Mouse (Mus musculus) liver, embryonic 12.5 days (tissue): ENCODE results near the gene Myt1l. TPM values are rescaled to one million over a fixed set of nuclear protein-coding genes. Genes with fewer than 3 reads are reported as not detected.

Source experiments
- ATAC-seq: fragments of 200-750 bp; cut with Nextera tagmentation; 2 replicates; pipeline ENCODE4 v1.8.0; 2017; ENCODE audit warnings: moderate number of reproducible peaks, mild to moderate bottlenecking, moderate library complexity
- H3K27ac ChIP-seq: fragments of 300-500 bp; sonication (generic); 2 replicates; pipeline ENCODE4 v1.5.1; 2016; ENCODE audit warnings: mild to moderate bottlenecking
- H3K27me3 ChIP-seq: fragments of 300-500 bp; sonication (generic); replicated peaks from 2 replicates; pipeline ENCODE4 v1.6.1; 2016; ENCODE audit warnings: mild to moderate bottlenecking, moderate library complexity
- H3K36me3 ChIP-seq: fragments of 300-500 bp; sonication (generic); 2 replicates; pipeline ENCODE4 v1.6.1; 2016; ENCODE audit warnings: mild to moderate bottlenecking, moderate library complexity
- H3K4me1 ChIP-seq: fragments of 300-500 bp; sonication (generic); 2 replicates; pipeline ENCODE4 v1.6.1; 2016
- H3K4me2 ChIP-seq: fragments of 300-500 bp; sonication (generic); 2 replicates; pipeline ENCODE4 v1.6.1; 2016; ENCODE audit warnings: mild to moderate bottlenecking, moderate library complexity
- H3K4me3 ChIP-seq: fragments of 300-500 bp; sonication (generic); 2 replicates; pipeline ENCODE4 v1.5.1; 2016; ENCODE audit warnings: mild to moderate bottlenecking, moderate library complexity
- H3K9ac ChIP-seq: fragments of 300-500 bp; sonication (generic); 2 replicates; pipeline ENCODE4 v1.6.1; 2016; ENCODE audit warnings: mild to moderate bottlenecking, moderate library complexity
- H3K9me3 ChIP-seq: fragments of 300-500 bp; sonication (generic); replicated peaks from 2 replicates; pipeline ENCODE4 v1.6.1; 2016; ENCODE audit warnings: mild to moderate bottlenecking, moderate library complexity
- WGBS: fragments of 180-500 bp; shearing (Covaris S2); methylation state at CpG from one replicate; pipeline ENCODE4 v1.1.7; 2016; ENCODE audit not compliant: insufficient replicate concordance; 5-methylcytosine and 5-hydroxymethylcytosine counted together
- polyA plus RNA-seq: library from polyadenylated mRNA; unstranded; fragments of >200 nt; fragmentation: Nextera tagmentation; extraction: Ambion mirVana; gene quantifications from 2 replicates; pipeline ENCODE4 v1.2.1, GENCODE M21; 2016

The Myt1l gene
- polyA plus RNA-seq, 1 experiment from 2014 or later: not detected

- H3K4me3 ChIP-seq: no peak overlapping the region
- no peaks in the 10 kb centered on the region for H3K9me3 ChIP-seq
- ATAC-seq: no peak
- WGBS: 41% methylated on average over 5 of the region's 5 CpGs
- no peak overlapping the region for H3K4me2 ChIP-seq
- H3K36me3 ChIP-seq: no peaks in the 10 kb centered on the region
- H3K9ac ChIP-seq: no peak overlapping the region
- H3K4me1 ChIP-seq: no peaks in the 10 kb centered on the region
- no peak overlapping the region for H3K27ac ChIP-seq
- peaks cover 23% of the 10 kb centered on the region for H3K27me3 ChIP-seq
Observed at GRCm38 (mm10) chr12:29539106-29539505, 10.9 kb downstream of the Myt1l start.

DNA sequence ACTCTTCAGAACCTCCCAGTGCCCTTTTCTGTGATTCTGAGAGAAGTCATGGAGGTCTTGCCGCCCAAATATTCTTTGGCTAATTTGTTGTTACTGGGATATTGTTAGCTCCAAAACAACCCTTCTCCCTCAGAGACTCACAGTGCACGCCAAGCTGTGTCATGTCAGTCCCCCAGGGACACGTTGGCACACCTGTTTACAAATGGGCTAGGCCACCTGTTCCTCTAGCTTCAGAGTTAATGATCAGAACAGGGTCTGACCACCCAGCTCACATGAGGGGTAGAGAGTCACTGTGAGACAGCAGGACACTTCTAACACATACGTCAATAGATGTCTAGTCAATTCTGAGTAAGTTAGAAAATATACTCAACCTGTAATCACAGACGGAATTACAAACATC is 12.6 kb downstream of the Myt1l start:
- WGBS: 66% methylated on average over 5 of the region's 5 CpGs
- no peak overlapping the region for H3K4me2 ChIP-seq
- H3K4me1 ChIP-seq: no peaks in the 10 kb centered on the region
- no peak overlapping the region for H3K9ac ChIP-seq
- no peak for ATAC-seq
- peaks cover 7% of the 10 kb centered on the region for H3K27me3 ChIP-seq
- H3K36me3 ChIP-seq: no peaks in the 10 kb centered on the region
- no peak overlapping the region for H3K4me3 ChIP-seq
- H3K9me3 ChIP-seq: no peaks in the 10 kb centered on the region
- H3K27ac ChIP-seq: no peak overlapping the region

DNA sequence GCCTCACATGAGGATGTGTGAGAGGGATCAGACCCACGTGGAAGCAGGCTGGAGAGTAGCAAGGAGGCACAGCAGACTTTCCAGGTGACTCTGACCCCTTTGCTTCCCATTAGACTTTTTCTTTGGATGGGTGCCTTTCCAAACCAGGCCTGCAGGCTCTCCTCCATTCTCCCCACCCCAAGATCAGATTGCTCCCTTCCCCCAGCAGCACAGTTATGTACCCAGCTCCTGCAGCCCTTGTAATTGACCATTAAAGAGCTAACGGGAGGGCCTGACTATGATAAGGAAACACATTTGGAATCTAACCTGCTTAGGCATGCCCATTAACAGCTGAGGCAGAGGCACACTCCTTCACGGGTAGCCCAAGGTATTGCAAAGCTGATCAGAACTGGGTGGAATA is 17.9 kb downstream of the Myt1l start:
- WGBS: 31% methylated on average over 3 of the region's 3 CpGs
- H3K9ac ChIP-seq: no peak overlapping the region

DNA sequence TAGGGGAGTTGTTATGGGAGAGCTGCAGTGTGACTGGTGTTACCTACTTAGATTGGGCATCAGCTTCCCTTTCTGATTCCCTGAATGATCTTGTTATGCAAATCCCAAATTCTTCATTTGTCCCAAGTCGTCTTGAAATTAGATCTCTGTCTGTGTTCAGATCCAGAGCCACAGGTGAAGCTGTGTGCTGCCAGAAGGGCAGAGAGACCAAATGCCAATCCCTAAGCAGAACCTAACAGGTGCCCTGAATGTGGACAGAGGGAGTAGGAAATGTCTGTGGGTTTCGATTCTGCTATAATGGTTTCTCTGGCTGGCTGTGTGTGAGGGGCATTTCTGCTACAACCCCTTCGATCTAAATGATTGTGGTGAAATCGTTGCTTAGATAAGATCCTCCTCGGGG is 18.9 kb downstream of the Myt1l start:
- H3K36me3 ChIP-seq: no peaks in the 10 kb centered on the region
- H3K9me3 ChIP-seq: no peaks in the 10 kb centered on the region
- WGBS: 54% methylated on average over 5 of the region's 5 CpGs
- no peak overlapping the region for H3K4me3 ChIP-seq
- no peaks in the 10 kb centered on the region for H3K27me3 ChIP-seq
- H3K9ac ChIP-seq: no peak overlapping the region
- no peak overlapping the region for H3K4me2 ChIP-seq
- H3K4me1 ChIP-seq: no peaks in the 10 kb centered on the region
- no peak for ATAC-seq
- H3K27ac ChIP-seq: no peak overlapping the region

More for the DNA sequence above, 17.9 kb downstream of the Myt1l start:
- Histone ChIP-seq H3K36me3 (no peaks in the 10 kb centered on the region), H3K27ac (no peak overlapping the region), H3K4me2 (no peak overlapping the region), H3K4me3 (no peak overlapping the region), H3K4me1 (no peaks in the 10 kb centered on the region), H3K27me3 (no peaks in the 10 kb centered on the region), H3K9me3 (no peaks in the 10 kb centered on the region)
- ATAC-seq: no peak

DNA sequence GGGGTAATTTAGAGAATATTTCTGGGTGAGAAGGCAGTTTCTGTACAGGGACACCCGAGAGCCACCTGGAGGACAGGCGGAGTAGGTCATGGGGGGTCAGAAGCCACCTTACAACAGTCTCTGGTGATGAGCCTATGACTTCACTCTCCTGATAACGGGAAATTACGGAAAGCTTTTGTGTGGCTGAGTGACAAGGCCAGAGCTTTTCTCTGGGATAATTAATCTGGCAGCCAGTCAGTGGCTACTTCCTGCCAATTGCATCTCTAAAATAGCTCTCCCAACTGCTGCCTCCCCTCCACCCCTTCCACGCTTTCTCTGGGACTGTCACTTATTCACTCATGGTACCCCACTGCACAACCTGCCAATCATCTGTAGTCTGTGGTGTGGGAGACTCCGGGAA is 19.6 kb downstream of the Myt1l start:
- Histone ChIP-seq H3K9ac (no peak overlapping the region), H3K36me3 (no peaks in the 10 kb centered on the region), H3K4me3 (no peak overlapping the region), H3K9me3 (no peaks in the 10 kb centered on the region), H3K27me3 (no peaks in the 10 kb centered on the region), H3K4me1 (no peaks in the 10 kb centered on the region), H3K27ac (no peak overlapping the region), H3K4me2 (no peak overlapping the region)
- no peak for ATAC-seq
- 59% methylated on average over 6 of the region's 6 CpGs for WGBS

- ATAC-seq: no peak
- no peaks in the 10 kb centered on the region for H3K27me3 ChIP-seq
- no peak overlapping the region for H3K4me3 ChIP-seq
- H3K27ac ChIP-seq: no peak overlapping the region
- no peak overlapping the region for H3K9ac ChIP-seq
- 56% methylated on average over 7 of the region's 7 CpGs for WGBS
- no peak overlapping the region for H3K4me2 ChIP-seq
- no peaks in the 10 kb centered on the region for H3K9me3 ChIP-seq
- H3K36me3 ChIP-seq: no peaks in the 10 kb centered on the region
- H3K4me1 ChIP-seq: no peaks in the 10 kb centered on the region
Observed at GRCm38 (mm10) chr12:29553138-29553537, 25.0 kb downstream of the Myt1l start.

DNA sequence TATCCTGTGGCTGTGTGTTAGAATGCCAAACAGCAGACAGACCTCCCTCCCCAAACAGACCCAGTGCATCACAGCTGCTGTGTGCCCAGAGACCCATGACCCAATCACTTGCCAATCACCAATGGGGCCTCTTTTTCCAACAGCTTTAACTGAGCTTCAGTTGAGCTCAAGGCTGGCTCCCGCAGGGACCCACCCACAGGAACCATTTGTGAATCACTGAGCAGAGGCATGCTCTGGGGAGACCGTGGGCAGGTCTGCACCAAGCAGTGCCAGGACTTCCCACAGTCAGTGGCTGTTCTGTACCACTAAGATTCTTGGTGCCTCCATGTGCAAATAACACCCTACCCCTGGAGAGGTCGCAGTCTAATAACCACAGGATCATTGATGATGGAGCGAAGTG is 27.5 kb downstream of the Myt1l start:
- no peaks in the 10 kb centered on the region for H3K36me3 ChIP-seq
- H3K9me3 ChIP-seq: no peaks in the 10 kb centered on the region
- H3K4me1 ChIP-seq: no peaks in the 10 kb centered on the region
- H3K4me3 ChIP-seq: no peak overlapping the region
- 63% methylated on average over 4 of the region's 4 CpGs for WGBS
- no peaks in the 10 kb centered on the region for H3K27me3 ChIP-seq
- H3K27ac ChIP-seq: no peak overlapping the region
- ATAC-seq: no peak
- no peak overlapping the region for H3K9ac ChIP-seq
- H3K4me2 ChIP-seq: no peak overlapping the region

- Histone ChIP-seq H3K4me1 (no peaks in the 10 kb centered on the region), H3K9me3 (no peaks in the 10 kb centered on the region), H3K4me2 (no peak overlapping the region), H3K36me3 (no peaks in the 10 kb centered on the region), H3K4me3 (no peak overlapping the region), H3K27me3 (no peaks in the 10 kb centered on the region), H3K9ac (no peak overlapping the region), H3K27ac (no peak overlapping the region)
- 59% methylated on average over 3 of the region's 3 CpGs for WGBS
- no peak for ATAC-seq
Observed at GRCm38 (mm10) chr12:29556408-29556807, 28.2 kb downstream of the Myt1l start.

GRCm38 (mm10) chr12:29556901-29557300 is 28.7 kb downstream of the Myt1l start:
- no peak overlapping the region for H3K9ac ChIP-seq
- H3K4me2 ChIP-seq: no peak overlapping the region
- no peaks in the 10 kb centered on the region for H3K4me1 ChIP-seq
- no peak overlapping the region for H3K4me3 ChIP-seq
- H3K36me3 ChIP-seq: no peaks in the 10 kb centered on the region
- H3K27ac ChIP-seq: no peak overlapping the region
- H3K27me3 ChIP-seq: no peaks in the 10 kb centered on the region
- 38% methylated on average over 6 of the region's 6 CpGs for WGBS
- no peak for ATAC-seq
- no peaks in the 10 kb centered on the region for H3K9me3 ChIP-seq

DNA sequence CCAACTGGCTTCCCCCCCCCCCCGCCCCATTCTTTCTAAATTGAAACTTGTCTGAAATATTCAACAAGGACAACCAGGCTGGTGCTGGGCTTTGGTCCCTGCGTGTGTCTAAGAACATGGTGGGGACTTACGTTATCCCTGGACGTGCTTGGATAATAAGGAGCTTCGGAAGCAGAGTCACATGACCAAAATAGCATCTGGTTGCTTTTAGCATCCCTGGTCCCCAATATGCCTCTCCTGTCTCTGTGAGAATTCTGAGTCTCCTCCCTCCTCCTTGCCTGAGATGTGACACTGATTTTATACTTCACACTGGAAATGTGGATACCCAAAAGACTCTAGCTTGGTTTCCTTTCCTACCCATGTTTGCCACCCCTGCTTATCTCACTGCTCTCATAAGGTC is 31.6 kb downstream of the Myt1l start:
- no peaks in the 10 kb centered on the region for H3K36me3 ChIP-seq
- H3K9ac ChIP-seq: no peak overlapping the region
- no peaks in the 10 kb centered on the region for H3K4me1 ChIP-seq
- WGBS: 74% methylated on average over 5 of the region's 5 CpGs
- H3K27ac ChIP-seq: no peak overlapping the region
- H3K9me3 ChIP-seq: no peaks in the 10 kb centered on the region
- H3K4me2 ChIP-seq: no peak overlapping the region
- no peaks in the 10 kb centered on the region for H3K27me3 ChIP-seq
- no peak overlapping the region for H3K4me3 ChIP-seq
- ATAC-seq: no peak

DNA sequence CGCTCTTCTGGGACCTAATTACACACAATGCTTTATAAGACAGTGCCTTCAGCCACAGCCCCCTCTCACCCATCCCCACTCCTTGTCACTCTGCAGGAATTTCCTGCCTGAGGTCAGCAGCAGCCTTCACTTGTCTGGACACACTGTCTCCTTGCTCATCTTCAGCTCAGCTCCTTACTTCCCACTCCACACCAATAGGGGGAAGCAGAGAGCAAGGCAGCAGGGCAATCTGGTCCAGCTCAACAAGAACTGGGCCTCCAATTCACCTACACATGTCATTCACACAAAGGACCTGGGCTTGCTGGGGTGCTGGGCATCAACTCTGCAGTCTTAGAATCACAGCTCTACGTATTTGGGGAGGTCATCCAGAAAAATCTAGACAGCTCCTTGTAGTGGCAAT is 33.0 kb downstream of the Myt1l start:
- 61% methylated on average over 2 of the region's 2 CpGs for WGBS
- H3K4me1 ChIP-seq: no peaks in the 10 kb centered on the region
- no peak for ATAC-seq

GRCm38 (mm10) chr12:29569311-29569710 is 41.1 kb downstream of the Myt1l start:
- Histone ChIP-seq H3K27ac (no peak overlapping the region), H3K4me1 (no peaks in the 10 kb centered on the region), H3K4me3 (no peak overlapping the region), H3K9me3 (no peaks in the 10 kb centered on the region), H3K27me3 (no peaks in the 10 kb centered on the region), H3K36me3 (no peaks in the 10 kb centered on the region), H3K9ac (no peak overlapping the region), H3K4me2 (no peak overlapping the region)
- no peak for ATAC-seq
- WGBS: 34% methylated on average over 7 of the region's 7 CpGs

More for the DNA sequence above, 33.0 kb downstream of the Myt1l start:
- H3K9me3 ChIP-seq: no peaks in the 10 kb centered on the region
- H3K27ac ChIP-seq: no peak overlapping the region
- no peaks in the 10 kb centered on the region for H3K36me3 ChIP-seq
- H3K4me3 ChIP-seq: no peak overlapping the region
- no peak overlapping the region for H3K9ac ChIP-seq
- no peak overlapping the region for H3K4me2 ChIP-seq
- H3K27me3 ChIP-seq: no peaks in the 10 kb centered on the region

DNA sequence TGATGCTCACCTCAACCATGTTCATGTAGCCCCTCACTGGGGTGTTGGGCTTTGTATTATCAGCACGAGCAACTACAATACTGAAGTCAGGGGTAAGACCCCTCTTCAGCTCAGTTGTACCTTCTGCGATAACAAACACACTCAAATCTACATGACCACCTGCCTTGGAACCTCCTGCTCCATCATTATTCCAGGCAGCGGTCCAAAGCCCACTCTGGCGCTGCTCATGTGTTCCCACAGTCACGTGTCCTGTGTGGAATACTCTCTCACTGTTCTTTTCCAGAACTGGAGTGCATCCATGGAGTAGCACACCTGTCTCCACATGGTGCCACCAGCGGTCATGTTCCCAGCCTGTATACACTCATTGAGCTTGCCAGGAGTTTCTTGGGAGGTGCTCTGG is 42.2 kb downstream of the Myt1l start:
- Histone ChIP-seq H3K27ac (no peak overlapping the region), H3K4me2 (no peak overlapping the region), H3K4me3 (no peak overlapping the region), H3K4me1 (no peaks in the 10 kb centered on the region), H3K9ac (no peak overlapping the region), H3K9me3 (no peaks in the 10 kb centered on the region), H3K27me3 (no peaks in the 10 kb centered on the region), H3K36me3 (no peaks in the 10 kb centered on the region)
- WGBS: 70% methylated on average over 6 of the region's 6 CpGs
- no peak for ATAC-seq
